ENCODE assay signal across 13 mouse cellular contexts in the genomic region with DNA sequence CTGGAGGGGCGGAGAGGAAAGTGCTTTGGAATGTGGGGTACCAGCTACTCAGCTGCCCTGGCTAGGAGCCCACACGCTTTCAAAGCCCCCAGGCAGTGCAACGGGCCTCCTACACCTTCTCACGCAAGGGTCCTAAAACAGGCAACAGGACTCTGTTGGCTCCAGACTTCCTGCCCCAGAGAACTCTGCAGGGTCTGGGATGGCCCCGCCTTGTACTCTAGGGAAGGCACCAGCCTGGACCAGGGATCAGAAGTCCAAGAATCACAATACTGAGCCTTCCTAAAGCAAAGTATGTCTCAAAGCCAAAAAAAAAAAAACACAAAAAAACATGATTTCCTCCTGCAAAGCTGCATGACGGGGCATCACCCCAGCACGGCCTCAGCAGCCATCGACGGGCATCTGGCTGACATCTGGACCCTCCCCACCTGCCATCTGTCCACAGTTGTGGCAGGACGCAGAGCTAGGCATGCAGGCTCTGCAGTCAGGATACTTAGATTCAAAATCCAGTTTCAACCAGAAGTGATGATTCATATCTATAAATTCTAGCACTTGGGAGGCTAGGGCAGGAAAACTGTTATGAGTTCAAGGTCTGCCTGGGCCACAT.
DNase-seq lines count a peak whose midpoint lies in the region; ATAC-seq and TF ChIP-seq lines count a peak whose summit lies in the region.
"Had no signal": no experiment of that assay in that cellular context is flagged by ENCODE, and none has a peak within 500 bp of the region (broad histone marks: within the 10 kb centered on the region; RNA-seq: fewer than 3 reads in every experiment).

No protein-coding gene starts in this region.

- peak; percentile 38 for DNase-seq in hindbrain, embryonic 10.5 days (ENCODE audit: low spot score)
- DNase-seq in hindbrain, embryonic 14.5 days (ENCODE audit: low spot score) = no peak
- DNase-seq in NIH3T3 (ENCODE audit: low read depth) = peak; percentile 55
- no peak for DNase-seq in intestine, embryonic 14.5 days (ENCODE audit: low spot score)
- DNase-seq in limb, embryonic 11.5 days (ENCODE audit: low spot score) = peak; percentile 72
- no peak for DNase-seq in left cerebral cortex, adult 2 months (ENCODE audit: extremely low spot score in 1 of 2, low spot score in 2 of 2)
- no peak for DNase-seq in cerebellum, postnatal 4 days (ENCODE audit: low spot score in 2 of 2)
- DNase-seq: gastrocnemius, postnatal 14 days; spleen, adult 18-20 months had no signal

- no peak overlapping the region for H3K4me2 ChIP-seq in hindbrain, embryonic 14.5 days (replicated peaks)
- no peak overlapping the region for H3K4me2 ChIP-seq in intestine, embryonic 14.5 days (ENCODE audit: low read length)
- H3K4me2 ChIP-seq in limb, embryonic 11.5 days (ENCODE audit: low read depth, severe bottlenecking) = no peak overlapping the region
- H3K4me2 ChIP-seq: hindbrain, embryonic 15.5 days; liver, embryonic 15.5 days had no signal

- 0 out of 2 replicates have a peak overlapping the region, but pooled peaks have one; percentile 6 for H3K27ac ChIP-seq in hindbrain, embryonic 10.5 days
- no peak overlapping the region for H3K27ac ChIP-seq in hindbrain, embryonic 14.5 days
- peak overlapping the region; percentile 34; the same call in 1 of the 2 replicates for H3K27ac ChIP-seq in intestine, embryonic 14.5 days (ENCODE audit: low read depth)
- peak overlapping the region; percentile 51; the same call in 1 of the 2 replicates for H3K27ac ChIP-seq in limb, embryonic 11.5 days (replicated peaks; ENCODE audit: low read depth, low read length)
- no peak overlapping the region for H3K27ac ChIP-seq in left cerebral cortex, adult 2 months
- H3K27ac ChIP-seq: hindbrain, embryonic 15.5 days; liver, embryonic 15.5 days; midbrain, embryonic 10.5 days had no signal

- H3K4me3 ChIP-seq in hindbrain, embryonic 10.5 days = no peak overlapping the region
- no peak overlapping the region for H3K4me3 ChIP-seq in hindbrain, embryonic 14.5 days (replicated peaks; ENCODE audit: low read length)
- H3K4me3 ChIP-seq in intestine, embryonic 14.5 days (ENCODE audit: low read depth, low read length) = no peak overlapping the region
- no peak overlapping the region for H3K4me3 ChIP-seq in limb, embryonic 11.5 days (ENCODE audit: low read depth, low read length)
- no peak overlapping the region for H3K4me3 ChIP-seq in left cerebral cortex, adult 2 months
- H3K4me3 ChIP-seq: hindbrain, embryonic 15.5 days; liver, embryonic 15.5 days; midbrain, embryonic 10.5 days had no signal

- intact Hi-C loops in left cerebral cortex, adult 2 months (cut with DNase I) = no loop called here

- 65% methylated on average over 10 of the region's 10 CpGs for WGBS in hindbrain, embryonic 10.5 days
- WGBS in hindbrain, embryonic 14.5 days = 64% methylated on average over 10 of the region's 10 CpGs
- 37% methylated on average over 10 of the region's 10 CpGs for WGBS in intestine, embryonic 14.5 days
- WGBS in limb, embryonic 11.5 days = 16% methylated on average over 10 of the region's 10 CpGs

- TF ChIP-seq CTCF in left cerebral cortex, adult 2 months (IDR thresholded peaks at IDR 0.05) = no peak

- H3K36me3 ChIP-seq in hindbrain, embryonic 10.5 days = no peaks in the 10 kb centered on the region
- H3K36me3 ChIP-seq in hindbrain, embryonic 14.5 days (replicated peaks; ENCODE audit: control insufficient read depth, insufficient read depth) = no peaks in the 10 kb centered on the region
- H3K36me3 ChIP-seq in intestine, embryonic 14.5 days (ENCODE audit: control insufficient read depth, insufficient read depth, low read length) = no peaks in the 10 kb centered on the region
- no peaks in the 10 kb centered on the region for H3K36me3 ChIP-seq in limb, embryonic 11.5 days (ENCODE audit: control insufficient read depth, insufficient read depth, low read length)
- H3K36me3 ChIP-seq: hindbrain, embryonic 15.5 days; liver, embryonic 15.5 days; midbrain, embryonic 10.5 days had no signal

- no peak for ATAC-seq in hindbrain, embryonic 14.5 days (ENCODE audit: low FRiP score)
- ATAC-seq in intestine, embryonic 14.5 days (replicated peaks; ENCODE audit: low FRiP score, low TSS enrichment, low read depth) = no peak; the same call in 1 of the 2 replicates
- no peak; the same call in 1 of the 2 replicates for ATAC-seq in limb, embryonic 11.5 days (ENCODE audit: insufficient number of reproducible peaks, low FRiP score, low TSS enrichment, low read depth)

- peaks cover 43% of the 10 kb centered on the region for H3K4me1 ChIP-seq in hindbrain, embryonic 10.5 days (replicated peaks)
- H3K4me1 ChIP-seq in hindbrain, embryonic 14.5 days (replicated peaks; ENCODE audit: control insufficient read depth, insufficient read depth, low read length) = peaks cover 16% of the 10 kb centered on the region
- H3K4me1 ChIP-seq in intestine, embryonic 14.5 days (replicated peaks; ENCODE audit: control insufficient read depth, insufficient read depth, low read length) = peaks cover 31% of the 10 kb centered on the region
- H3K4me1 ChIP-seq in limb, embryonic 11.5 days (ENCODE audit: control insufficient read depth, insufficient read depth, low read length) = peaks cover 25% of the 10 kb centered on the region

- H3K9ac ChIP-seq in hindbrain, embryonic 14.5 days = no peak overlapping the region
- H3K9ac ChIP-seq in intestine, embryonic 14.5 days (ENCODE audit: low read length) = no peak overlapping the region
- H3K9ac ChIP-seq in limb, embryonic 11.5 days (ENCODE audit: low read length) = 0 out of 2 replicates have a peak overlapping the region, but pooled peaks have one; percentile 24
- H3K9ac ChIP-seq: hindbrain, embryonic 15.5 days; liver, embryonic 15.5 days had no signal

- no peaks in the 10 kb centered on the region; the same call in 1 of the 2 replicates for H3K27me3 ChIP-seq in hindbrain, embryonic 10.5 days (ENCODE audit: insufficient read depth, poor library complexity, severe bottlenecking)
- H3K27me3 ChIP-seq in hindbrain, embryonic 14.5 days (ENCODE audit: control insufficient read depth, insufficient read depth, low read length) = no peaks in the 10 kb centered on the region
- H3K27me3 ChIP-seq in intestine, embryonic 14.5 days (replicated peaks; ENCODE audit: control insufficient read depth, insufficient read depth, low read length) = no peaks in the 10 kb centered on the region
- H3K27me3 ChIP-seq in limb, embryonic 11.5 days (ENCODE audit: control insufficient read depth, insufficient read depth, low read length) = no peaks in the 10 kb centered on the region
- H3K27me3 ChIP-seq: hindbrain, embryonic 15.5 days had no signal

- no peaks in the 10 kb centered on the region for H3K9me3 ChIP-seq in hindbrain, embryonic 10.5 days
- H3K9me3 ChIP-seq in hindbrain, embryonic 14.5 days (ENCODE audit: control insufficient read depth, low read length) = no peaks in the 10 kb centered on the region
- H3K9me3 ChIP-seq in intestine, embryonic 14.5 days (ENCODE audit: control insufficient read depth, low read length) = no peaks in the 10 kb centered on the region
- H3K9me3 ChIP-seq in limb, embryonic 11.5 days (ENCODE audit: control insufficient read depth, low read length) = no peaks in the 10 kb centered on the region
- H3K9me3 ChIP-seq: G1E; hindbrain, embryonic 15.5 days; liver, embryonic 15.5 days; midbrain, embryonic 10.5 days had no signal

Comparison
In these comparisons a context has a peak if more than half of its experiments do, and no peak if none do; other contexts are left out.
1. DNase-seq: peak in hindbrain, embryonic 10.5 days (single experiment), NIH3T3 (single experiment) and limb, embryonic 11.5 days (single experiment); none in hindbrain, embryonic 14.5 days (single experiment), intestine, embryonic 14.5 days (single experiment), left cerebral cortex, adult 2 months (0 of 2) and cerebellum, postnatal 4 days (0 of 2).
2. H3K27ac ChIP-seq: peak in hindbrain, embryonic 10.5 days (single experiment), intestine, embryonic 14.5 days (single experiment) and limb, embryonic 11.5 days (single experiment); none in hindbrain, embryonic 14.5 days (single experiment) and left cerebral cortex, adult 2 months (single experiment).